Mouse (Mus musculus) skeletal muscle tissue, postnatal 0 days (tissue): ENCODE measurements around the gene Taf1a. TPM values are rescaled to one million over a fixed set of nuclear protein-coding genes. Genes with fewer than 3 reads are reported as not detected.

Source experiments
- polyA plus RNA-seq: library from polyadenylated mRNA; unstranded; fragments of >200 nt; fragmentation: Nextera tagmentation; extraction: Ambion mirVana; gene quantifications from 2 replicates; pipeline ENCODE4 v1.2.1, GENCODE M21; 2015

The Taf1a gene
- polyA plus RNA-seq: 7.2 and 8.3 TPM in 2 replicates

DNA sequence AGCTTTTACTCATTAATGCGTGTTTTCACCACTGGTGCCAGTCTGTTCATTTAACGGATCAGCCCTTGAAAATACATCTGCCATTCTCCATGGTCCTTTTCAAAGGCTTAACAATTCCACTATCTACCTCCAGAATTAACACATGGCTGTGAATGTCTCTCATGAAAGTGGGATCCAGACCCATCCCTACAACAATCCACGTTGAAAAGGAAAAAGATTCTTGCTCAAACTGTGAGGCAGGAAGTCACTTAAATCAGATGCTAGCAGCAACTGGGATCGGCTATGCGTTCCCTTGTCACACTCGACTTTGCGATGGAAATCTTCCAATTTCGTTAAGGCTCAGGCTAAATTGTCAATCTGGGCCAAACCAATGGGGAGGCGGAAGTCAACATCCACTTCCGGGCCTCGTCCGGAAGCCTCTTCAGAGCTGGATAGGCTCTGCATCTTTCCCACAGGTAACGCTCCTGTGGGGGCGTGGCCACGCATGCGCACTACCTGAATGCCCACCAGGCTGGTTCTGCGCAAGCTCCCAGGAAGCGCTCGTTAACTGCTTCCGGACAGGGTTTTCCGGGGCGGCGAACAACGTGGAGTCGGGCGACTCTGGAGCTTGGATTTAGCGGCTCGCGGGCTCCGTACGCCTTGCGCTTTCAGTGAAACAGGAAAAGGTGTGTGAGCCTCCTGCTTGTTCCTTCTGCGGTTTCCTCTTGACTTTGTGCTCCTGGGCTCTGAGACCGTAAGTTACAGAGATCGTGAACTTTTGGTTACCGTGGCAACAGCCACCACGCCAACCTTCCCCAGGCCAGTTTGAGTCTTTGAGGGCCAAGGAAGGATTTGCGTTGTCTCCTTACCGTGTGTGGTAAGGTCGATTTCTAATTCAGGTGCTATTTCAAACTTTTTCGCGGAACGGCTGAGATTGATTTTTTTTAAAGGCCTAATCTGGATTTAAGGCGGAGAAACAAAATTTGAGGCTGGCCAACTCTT lies at the start of gene Taf1a:
Gene Taf1a, plus strand, starts transcription at position 556 of the 981 bp plus-strand sequence.

DNA sequence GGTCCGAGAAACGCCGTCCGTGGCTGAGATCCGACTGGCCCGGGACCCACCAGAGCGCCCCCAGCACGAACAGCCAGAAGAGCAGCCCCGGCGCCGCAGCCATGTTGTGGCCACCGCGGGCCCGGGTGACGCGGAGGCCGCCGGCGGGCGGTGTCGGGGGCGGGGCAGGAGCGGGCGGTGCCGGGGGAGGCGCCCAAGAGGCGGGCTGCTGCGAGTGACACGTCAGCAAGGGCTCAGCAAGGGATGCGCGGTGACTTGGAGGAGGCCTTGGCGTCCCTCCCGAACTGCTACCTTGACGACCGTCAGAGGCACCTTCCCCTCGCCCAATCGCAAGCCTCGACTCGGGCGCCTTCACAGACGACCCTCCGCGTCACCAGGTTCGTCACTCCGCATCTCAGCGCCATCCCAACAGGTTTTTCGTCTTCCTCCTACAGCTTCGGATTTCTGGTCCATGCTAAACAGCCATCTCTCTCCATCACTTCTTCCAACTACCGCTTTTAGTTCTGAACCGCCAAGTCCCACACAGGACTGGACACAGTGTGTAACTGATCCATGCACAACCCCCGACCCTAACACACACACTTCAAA lies 19.3 kb upstream of the Taf1a start, which contains the start of gene Mia3:
Gene Mia3, minus strand, starts transcription at position 127 of the 588 bp plus-strand sequence.

DNA sequence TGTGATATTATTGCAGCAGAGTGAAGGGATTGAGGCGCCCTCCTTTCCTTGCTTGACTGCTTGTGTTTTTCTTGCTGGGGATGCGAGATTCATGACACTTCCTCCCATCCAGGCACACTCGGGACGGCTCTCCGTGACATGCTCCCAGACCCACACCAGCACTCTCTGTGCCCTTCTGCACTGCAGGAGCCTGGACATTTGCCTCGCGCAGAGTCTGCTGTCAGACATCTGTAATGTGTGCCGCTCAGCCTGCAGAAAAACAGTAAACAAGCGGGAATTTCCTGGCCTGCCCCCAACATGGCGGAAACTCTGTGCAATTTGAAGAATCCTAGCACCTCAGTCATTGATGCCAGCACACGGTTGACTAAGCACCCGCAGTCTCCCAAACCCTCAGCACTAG lies 29.1 kb downstream of the Taf1a start, which contains the start of gene Hhipl2:
Gene Hhipl2, plus strand, starts transcription at position 343 of the 400 bp plus-strand sequence.

Other genes starting within 250 kb of the Taf1a start
- gene Disp1, start 167.5 kb upstream of the Taf1a start, polyA plus RNA-seq: 6.3 and 8.3 TPM in 2 replicates
- 34.2 and 40.6 TPM in 2 replicates for gene Aida, start 92.4 kb upstream of the Taf1a start, polyA plus RNA-seq
- gene Brox, start 91.7 kb upstream of the Taf1a start, polyA plus RNA-seq: 28.9 and 33.3 TPM in 2 replicates
- 59.3 and 61.8 TPM in 2 replicates for gene Mia3, start 19.4 kb upstream of the Taf1a start, polyA plus RNA-seq
- gene Hhipl2, start 29.2 kb downstream of the Taf1a start, polyA plus RNA-seq: not detected in 2 replicates